Comparison of ENCODE assay signal across 15 mouse cellular contexts in genomic region chr2:38124727-38125126, GRCm38 (mm10).
"Had no signal": no experiment of that assay in that cellular context is flagged by ENCODE, and none has a peak within 500 bp of the region (broad histone marks: within the 10 kb centered on the region; RNA-seq: fewer than 3 reads in every experiment).

No protein-coding gene starts in this region.

- H3K27me3 ChIP-seq: neural tube, embryonic 15.5 days; stomach, embryonic 15.5 days had no signal

- H3K27ac ChIP-seq: neural tube, embryonic 15.5 days; stomach, embryonic 15.5 days; stomach, postnatal 0 days had no signal

- H3K9me3 ChIP-seq: neural tube, embryonic 15.5 days; stomach, embryonic 15.5 days had no signal

- H3K9ac ChIP-seq: neural tube, embryonic 15.5 days; stomach, embryonic 15.5 days had no signal

- H3K4me1 ChIP-seq: neural tube, embryonic 15.5 days; stomach, embryonic 15.5 days had no signal

- H3K4me3 ChIP-seq: neural tube, embryonic 15.5 days; stomach, embryonic 15.5 days had no signal

- H3K4me2 ChIP-seq: neural tube, embryonic 15.5 days; stomach, embryonic 15.5 days had no signal

- DNase-seq: retina, postnatal 1 day; right cerebral cortex, adult 18-20 months; right cerebral cortex, postnatal 14 days; right cerebral cortex, postnatal 25 days; right cerebral cortex, postnatal 4 days; spleen, adult 18-20 months; thymus, adult 18-20 months; thymus, adult 2 months; thymus, postnatal 14 days; thymus, postnatal 25 days; thymus, postnatal 36 days; thymus, postnatal 4 days had no signal
